Mouse (Mus musculus) c-Kit-positive CD71-positive TER-119-negative erythroid progenitor cells, embryonic 14.5 days (primary cell): ENCODE measurements around the gene Hsd17b11.

ENCODE experiments used
- DNase-seq: peaks from one replicate; pipeline ENCODE4 v3.0.0-alpha.2; 2013; ENCODE audit warnings: low read depth

Hsd17b11 gene

DNA sequence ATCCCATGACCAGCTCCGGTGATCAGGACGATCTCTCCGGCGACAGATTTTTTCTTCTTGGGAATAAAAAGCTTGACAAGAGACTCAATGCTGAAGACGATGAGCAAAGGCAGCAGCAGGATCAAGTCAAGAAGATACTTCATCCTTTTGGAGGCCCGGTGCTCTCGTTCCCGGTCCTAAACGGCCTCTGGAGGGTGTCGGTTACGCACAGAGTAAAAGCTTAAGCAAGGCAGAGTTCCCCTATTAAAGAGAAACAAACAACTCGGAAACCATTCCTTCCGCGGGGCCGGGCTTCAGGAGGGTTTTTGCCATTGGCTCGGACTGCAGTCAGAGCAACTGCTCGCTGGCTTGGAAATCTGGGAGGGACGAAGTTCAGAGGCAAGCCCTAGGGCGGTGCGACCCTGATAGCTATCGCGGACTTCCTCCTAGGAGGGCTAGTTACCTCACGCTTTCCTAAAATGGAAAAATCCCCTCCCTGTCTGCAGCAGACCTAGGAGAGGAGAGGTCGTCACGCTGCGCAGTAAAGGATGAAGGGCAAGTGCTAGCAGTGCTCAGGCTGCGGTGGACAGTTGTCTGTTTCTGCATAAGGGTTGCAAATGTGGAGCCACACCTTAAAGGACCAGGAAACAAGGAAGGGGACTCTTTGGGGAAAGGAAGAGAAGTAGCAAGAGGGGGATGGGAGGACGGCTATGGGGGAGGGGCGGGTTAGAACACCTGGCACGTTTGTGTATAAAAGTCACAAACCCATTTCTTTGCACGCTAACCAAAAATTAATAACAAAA is at the start of gene Hsd17b11:
Gene Hsd17b11 (minus strand): TSS at position 323 of the 782 bp plus-strand sequence.
- DNase-seq = no peak

DNA sequence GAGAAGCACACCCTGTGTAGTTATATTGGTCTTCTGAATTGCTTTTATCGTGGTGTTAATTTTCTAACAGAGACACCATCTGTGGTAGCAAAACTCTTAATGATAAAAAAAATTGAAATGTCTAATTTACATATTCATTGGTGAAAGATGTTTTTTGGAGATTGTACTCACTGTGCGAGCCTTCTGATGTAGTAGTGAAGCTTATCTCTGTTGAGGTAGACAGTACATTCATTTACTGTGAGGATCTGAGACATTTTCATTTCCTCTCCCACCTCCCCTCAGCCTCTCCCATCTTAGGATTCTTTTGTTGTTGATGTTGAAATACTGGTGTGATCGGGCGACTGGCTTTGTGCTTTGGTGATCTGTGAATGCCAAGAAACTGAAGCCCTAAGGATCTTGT is 49.3 kb upstream of the Hsd17b11 start:
- no peak for DNase-seq

DNA sequence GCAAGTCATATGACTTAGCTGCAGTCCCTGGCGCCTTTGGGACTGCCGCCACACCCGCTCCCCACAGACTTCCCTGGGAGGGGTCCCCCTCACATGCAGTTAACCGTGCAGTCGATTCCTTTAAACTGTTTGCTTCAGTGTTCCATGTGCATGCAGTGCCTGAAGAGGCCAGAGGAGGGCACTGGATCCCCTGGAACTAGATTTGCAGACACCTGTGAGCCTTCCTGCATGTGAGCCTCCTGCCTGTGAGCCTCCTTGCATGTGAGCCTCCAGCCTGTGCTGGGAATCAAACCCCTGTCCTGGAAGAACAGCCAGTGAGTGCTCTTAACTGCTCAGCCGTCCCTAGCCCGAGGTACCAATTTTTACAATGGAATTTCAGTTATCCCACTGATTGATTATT is 47.0 kb upstream of the Hsd17b11 start:
- DNase-seq = no peak

DNA sequence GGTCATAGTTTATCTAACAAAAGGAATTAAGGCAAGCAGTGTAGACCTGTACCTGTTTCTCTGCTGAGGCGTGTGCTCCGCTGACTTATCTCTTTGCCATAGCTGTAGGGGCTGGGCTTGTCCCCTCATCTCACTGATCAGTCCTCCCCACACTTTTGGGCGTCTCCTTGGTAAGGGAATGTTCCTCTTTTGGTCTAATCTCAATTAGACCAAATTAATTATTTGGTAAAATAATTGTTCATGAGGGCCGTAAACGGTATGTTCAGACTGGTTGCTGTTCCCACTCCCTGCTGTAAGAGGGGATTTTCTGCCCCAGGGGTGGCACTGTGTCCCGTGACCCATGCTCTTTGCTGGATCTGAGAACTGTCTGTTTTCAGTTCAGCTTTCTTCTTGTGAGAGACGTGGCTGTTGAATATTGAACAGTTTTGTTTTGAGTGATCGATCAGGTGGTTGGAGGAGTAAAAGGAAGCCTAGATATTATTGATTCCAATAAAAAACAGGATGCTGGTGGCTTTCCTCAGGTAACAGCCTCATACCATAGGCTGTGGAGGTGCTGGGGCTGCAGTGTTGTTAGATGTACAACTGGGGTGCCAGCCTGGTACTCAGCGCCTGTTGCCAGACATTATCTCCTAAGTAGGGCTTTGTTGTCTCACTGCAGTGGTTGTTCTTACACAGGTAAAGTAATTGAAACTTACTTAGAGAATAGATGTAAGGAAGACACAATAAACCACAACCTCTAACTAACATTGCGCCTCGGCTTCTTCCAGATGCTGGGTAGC is 41.2 kb upstream of the Hsd17b11 start:
- no peak for DNase-seq

DNA sequence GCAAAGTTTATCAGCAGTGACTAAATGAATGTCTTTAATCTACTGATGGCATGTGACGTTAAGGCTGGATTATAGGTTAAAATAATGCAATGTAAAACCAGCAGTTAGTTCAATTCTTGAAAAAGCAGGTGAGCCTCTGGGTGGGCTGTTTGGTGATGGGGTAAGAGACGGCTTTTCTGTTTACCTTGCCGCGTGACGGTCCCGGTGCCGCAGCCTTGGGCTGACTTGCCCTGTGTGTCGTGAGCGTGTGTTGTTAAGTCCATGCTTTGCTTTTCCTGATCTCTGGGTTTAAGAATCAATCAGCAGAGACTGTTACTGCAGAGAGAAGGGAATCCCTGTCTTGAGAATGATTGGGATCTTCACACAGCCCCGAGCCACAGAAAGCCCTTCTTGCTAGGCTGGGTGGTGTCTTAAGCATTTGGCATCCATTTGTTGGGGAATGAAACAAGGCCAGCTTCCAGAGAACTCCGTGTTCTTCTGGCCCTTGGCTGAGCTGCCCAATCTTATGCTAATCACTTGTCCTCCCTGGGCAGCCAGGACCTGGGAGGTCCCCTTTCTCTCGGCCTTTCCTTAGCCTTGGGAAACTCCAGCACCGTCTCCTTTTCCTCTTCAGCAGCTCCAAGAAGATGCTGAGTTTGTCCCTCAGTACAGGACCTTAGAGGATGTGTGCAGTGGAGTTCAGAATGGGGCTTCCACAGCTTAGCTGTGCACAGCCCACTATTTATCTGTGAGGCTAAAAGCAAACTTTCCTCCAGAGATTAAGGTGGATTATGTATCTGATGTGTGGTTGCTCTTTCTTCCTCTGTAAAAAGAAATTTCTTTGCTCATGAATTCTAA is 40.4 kb upstream of the Hsd17b11 start:
- DNase-seq = no peak

DNA sequence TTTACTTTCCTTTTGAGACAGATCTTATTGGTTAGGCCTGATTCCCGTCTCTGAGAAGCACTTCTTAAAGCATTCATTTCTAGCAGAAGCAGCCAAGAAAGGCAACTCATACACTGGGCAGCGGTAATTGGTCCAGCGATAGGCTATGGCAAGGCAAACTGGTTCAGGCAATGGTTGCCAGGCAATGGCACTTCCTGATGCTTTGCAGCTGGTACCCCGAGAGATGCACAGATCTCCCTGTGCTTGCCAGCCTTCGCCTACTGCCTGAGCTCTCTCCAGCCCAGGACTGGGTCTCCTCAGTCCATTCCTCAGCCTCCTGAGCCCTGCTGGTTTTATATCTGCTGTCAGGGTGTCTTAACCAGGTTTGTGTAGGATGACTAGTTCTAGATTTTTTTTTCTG is 38.7 kb upstream of the Hsd17b11 start:
- no peak for DNase-seq

DNA sequence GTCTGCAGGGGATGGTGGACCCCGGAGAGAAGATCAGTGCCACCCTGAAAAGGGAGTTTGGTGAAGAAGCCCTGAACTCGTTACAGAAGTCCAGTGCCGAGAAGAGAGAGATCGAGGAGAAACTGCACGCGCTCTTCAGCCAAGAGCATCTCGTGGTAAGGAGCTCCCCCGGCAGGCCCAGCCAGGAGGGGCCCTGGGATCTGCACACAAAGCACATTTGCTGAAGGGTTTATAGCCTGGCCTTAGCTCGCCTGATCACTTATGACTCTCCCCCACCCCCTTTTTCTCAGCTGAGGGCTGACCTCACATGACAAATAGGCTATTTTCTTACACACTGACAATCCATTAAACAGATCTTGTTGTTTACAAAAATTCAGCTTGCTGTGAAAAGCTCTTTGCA is 37.9 kb upstream of the Hsd17b11 start:
- no peak for DNase-seq

DNA sequence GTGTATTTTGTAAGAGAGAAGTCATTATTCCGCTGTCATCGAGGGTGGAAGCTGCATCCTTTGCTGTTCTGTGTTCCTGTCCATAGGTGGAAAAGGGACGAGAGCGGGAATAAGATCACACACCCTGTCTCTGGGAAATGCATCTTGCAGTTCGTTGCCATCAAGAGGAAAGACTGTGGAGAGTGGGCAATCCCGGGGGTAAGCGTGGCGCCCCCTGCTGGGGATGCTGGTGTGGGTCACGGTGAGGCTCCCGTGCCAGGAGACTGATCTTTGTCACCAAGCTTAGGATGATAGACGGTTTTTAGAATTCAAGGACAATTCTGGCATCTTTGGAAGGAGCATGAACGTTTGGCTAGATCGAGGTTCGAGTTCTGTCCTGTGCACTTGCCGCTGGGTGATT is 36.3 kb upstream of the Hsd17b11 start:
- DNase-seq = no peak

DNA sequence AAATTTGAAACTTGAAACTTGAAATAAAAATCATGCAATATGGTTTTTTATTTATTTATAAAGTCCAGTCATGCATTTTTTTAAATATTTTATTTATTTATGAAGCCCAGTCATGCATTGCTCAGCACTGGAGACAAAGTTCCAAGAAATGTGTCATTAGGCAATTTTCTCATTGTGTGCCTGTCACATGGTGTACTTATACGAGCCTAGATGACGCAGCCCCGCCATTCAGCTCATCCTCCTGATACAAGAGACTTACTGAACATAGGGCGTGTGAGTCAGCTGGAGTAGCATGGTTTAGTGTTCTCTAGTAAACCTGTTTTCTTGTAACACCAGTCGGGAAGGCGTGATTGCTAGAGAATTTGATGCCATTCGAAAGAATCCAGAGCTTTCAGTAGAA is 34.6 kb upstream of the Hsd17b11 start:
- DNase-seq = no peak

DNA sequence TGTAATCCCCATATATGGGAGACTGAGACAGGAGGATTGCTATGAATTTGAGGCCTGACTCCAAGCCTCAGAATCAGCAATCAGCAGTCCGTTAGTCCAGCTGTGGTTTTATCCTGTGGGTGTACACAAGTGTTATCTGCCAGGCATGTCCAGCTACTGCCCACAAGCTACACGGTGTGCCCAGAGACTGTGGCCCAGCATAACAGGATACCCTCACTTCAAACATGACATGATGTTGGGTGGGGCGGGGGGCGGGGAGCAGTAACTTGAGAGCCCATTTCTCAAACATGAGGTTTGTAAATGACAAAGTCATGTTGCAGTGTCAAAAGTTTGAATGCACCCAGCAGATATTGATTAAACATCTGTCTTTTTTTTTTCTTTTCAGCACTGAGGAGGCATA is 34.1 kb upstream of the Hsd17b11 start:
- no peak for DNase-seq

DNA sequence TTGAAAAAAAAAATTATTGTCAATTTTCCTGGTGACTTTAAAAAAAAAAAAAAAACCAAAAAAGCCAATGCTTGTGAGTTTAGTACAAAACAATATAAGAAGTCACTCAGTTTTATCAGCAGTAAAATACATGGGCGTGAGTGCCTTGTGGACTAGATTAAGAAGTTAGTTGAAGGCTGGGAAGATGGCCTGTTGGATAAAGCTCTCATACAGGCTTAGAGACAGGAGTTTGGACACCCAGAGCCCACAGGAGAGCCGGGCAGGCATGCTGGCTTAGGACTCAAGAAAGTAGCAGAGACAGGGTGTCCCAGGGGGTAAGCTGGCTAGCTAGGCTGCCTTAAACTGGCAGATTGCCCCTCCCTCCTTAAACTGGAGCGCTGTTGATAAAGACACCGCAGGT is 33.2 kb upstream of the Hsd17b11 start:
- DNase-seq = peak; percentile 70

DNA sequence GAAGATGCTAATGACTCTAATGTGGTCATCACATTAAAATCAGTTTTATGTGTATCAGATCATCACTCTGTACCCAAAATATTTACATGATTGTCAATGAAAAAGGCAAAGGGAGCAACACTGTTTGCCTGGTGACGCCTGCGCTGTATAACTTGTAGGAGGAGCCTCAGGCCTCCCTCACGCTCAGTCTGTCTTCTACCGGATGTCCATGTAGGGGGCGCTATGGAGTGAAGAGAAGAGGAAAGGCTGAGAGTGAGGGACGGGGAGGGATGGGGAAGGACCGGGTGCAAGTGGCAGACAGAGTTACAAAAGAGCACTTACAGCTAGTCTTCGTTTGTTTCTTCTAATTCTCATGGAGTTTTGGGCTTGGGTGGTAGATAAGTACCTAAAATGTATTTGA is 31.2 kb upstream of the Hsd17b11 start:
- no peak for DNase-seq

DNA sequence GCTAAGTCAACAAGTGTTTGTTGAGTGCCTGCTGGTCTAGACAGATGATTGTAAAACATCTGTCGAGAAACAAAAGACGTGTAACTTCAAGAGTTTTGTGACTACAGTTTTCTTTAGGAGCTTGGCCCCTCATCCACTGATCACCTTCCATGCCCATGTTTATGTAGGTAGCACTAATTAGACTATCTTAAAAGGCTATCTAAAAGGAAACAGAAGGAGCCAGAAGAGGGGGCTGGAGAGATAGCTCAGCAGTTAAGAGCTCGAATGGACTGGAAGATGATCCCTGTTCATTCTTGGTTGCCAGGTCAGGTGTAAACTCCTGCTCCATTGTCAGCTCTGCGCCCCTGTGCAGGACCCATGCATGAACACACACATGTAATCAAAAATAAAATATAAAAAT is 26.4 kb upstream of the Hsd17b11 start:
- DNase-seq = no peak

DNA sequence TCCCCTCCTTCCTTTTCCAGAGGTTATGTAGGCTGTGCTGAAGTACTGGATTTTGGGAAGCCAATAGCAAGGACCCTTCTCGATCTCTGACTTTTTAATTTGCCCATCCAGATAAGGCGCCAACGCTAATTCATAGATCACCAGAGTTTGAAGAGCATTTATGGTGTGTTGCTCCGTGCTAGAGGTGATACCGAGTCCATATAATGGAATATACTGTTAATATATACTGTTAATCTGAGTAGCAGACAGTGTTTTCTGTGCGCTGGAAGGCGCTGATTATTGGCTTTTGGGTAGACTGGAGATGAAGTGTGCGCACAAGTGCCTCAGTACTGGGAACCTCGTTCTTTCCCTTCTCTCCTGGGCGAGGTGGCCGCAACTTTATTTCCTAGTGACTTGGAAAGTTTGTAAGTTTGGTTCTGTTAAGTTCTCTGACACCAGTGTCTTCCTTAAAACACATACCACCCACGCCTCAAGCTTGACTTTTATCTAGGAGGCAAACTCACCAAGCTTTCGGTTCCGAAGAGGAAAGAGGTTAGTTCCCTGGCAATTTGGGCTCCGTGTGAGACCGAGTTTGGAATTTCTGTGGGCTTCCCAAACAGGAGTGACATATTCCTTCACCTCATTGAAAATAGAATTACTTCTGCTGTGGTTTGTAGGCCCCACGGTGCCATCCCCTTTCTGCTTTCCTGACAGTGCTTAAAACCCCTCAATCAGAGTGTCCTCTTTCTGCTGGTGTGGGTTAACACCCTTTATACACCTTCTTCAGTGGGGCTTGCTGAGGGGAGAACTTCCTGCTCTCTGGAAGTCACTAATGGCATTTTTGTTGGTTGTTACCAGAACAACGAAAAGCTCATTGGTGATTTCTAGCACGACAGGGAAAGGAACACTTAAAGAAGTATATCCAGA is 25.7 kb upstream of the Hsd17b11 start:
- no peak for DNase-seq

DNA sequence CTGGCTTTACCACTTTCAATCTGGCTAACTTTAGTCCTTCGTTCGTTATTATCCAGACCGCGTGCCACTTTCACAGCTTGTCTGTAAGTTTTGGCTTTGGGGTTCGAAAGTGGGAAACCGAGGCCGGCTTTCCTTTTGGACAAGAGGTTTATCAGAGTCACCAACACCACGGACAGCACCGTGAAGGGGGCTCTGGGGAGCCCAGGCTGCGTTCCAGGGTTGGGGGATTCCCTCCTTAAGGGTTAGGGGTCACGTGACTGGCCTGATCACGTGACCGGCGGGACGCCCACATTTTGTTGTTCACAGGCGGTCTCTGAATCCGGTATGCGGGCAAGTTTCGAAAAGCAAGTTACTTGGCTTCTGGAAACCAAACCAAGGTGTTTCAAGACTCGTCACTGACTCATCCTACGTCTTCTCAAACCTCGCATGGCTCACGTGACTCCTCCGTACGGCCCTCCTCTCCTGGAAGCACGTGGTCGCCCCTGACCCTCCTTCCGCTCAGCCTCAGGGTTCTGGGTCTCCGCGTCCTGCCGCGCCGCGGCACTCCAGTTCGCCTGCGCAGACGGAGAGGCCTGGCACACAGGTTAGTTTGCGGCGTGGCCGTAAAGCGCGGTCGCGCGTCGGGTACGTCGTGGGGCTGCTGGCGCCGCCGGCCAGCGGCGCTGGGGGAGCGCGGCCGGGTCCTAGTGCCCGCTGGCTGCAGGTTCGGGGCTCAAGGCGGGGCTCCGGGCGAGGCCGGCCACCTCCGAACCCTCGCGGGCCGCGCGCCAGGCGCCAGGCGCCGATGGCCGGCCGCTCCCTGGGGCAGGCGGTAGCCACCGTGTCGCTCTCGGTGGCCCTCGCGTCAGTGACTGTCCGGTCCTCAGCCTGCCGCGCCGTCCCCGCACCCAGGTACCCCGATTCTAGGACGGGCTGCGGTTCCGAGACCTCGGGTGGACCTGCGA is 24.8 kb upstream of the Hsd17b11 start, which contains the start of gene Nudt9:
Gene Nudt9 (plus strand): TSS at position 51 of the 944 bp plus-strand sequence.
- peak; percentile 91 for DNase-seq

DNA sequence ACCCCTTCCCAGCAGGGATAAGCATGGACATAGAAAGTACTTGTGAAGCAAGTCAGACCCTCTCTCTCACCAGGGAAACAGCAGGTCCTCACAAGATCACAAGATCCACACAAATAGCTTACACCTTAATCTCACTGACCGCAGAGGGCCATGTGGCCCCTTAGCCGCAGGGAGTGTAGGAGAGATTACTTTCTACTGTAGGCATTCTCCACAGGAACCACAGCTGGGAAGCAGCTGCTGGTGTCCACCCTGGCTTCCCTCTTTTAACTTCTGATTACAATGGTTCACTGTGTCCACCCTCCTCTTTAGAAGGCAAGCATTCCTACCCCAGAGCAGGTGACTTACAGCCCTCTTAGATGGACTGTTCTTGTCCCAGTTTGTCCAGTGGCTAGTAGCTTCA is 22.0 kb upstream of the Hsd17b11 start:
- DNase-seq = no peak

DNA sequence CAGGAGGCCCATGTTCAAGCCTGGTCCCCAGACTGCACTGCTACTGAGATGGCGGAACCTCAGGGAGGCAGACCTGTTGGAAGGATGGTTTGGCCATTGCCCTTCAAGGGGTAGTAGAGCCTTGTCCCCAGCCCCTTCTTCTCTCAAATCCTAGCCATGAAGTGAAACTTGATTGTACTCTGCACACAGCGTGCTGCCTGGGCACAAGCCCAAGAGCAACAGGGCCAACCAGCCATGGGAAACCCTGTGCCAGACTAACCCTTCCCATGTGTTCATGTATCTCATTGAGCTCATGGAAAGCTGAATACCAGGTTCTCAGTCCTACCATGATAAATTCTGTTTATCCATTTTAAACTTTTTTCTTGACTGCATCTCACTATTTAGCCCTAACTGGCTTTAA is 21.2 kb upstream of the Hsd17b11 start:
- no peak for DNase-seq

DNA sequence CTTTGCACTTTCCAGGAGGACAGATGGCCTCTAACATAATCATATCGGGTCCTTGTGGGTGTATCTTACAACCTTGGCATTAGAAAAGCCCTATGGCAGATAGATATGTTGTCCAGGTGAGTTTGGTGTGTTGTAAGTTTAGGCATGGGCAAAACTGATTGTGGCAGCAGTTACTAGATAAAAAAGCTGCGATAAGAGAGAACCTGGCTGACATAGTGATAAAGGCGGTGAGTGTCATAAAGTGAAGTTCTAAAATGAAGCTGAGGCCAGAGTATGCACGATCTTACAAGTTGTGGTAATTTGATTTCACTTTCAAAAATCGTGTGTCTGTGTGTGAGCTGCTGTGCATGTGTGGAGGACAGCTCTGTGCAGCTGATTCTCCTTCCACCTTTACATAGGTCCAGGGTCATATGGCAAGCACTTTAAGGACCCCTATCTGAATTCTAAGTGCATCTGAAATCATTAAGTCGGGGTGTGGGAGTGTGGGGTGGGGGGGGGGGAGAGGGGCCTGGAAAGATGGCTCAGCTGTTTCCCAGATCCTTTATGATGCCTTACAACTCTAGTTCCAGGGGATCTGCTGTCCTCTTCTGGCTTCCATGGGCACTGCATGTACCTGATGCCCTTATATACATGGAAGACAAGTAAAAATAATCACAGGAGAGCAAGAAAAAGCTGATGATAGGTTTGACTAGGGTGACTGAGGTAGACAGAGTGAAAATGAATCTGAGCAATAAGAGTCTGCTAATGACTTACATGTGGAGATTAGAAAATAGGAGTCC is 17.6 kb upstream of the Hsd17b11 start:
- DNase-seq = peak; percentile 44

DNA sequence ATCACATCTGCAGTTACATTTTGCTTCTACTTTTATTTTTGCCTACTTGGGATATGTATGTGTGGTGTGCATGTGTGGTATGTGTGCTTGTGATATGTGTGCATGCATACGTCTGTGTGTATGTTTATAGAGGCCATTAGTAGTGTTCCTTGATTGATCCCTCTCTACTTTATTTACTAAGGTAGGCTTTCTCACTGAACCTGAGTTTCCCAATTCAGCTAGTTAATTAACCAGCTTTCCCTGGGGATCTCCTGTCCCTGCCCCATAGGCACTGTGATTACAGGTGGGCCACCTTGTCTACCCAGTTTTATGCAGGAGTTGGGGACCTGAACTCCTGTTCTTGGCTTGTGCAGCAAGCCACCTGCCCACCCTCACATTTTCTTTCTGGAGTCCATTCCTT is 15.0 kb upstream of the Hsd17b11 start:
- no peak for DNase-seq

DNA sequence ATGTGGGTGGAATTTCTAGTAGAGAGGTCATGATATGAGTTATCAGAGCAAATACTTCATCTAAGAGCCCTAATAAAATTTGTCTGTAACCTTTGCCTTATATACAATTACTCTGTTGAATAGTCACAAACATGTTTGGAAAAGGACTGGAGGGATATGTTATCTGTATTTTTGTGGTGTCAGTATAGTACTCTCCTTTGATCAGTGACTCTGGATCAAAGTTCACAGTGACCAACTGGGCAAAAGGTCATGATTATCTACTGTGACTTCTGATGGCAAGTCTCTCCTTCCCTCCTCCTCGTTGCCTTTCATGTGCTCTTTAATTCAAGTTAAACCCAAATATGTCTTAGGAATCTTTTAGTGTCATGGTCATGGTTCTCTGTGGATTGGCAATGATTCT is 14.1 kb upstream of the Hsd17b11 start:
- DNase-seq = no peak
